Mouse (Mus musculus) kidney, adult 8-10 months (tissue): ENCODE data around the gene Bmp15.

ENCODE experiments used
- DNase-seq, 2 experiments: peaks; one replicate each; pipeline ENCODE4 v3.0.0; 2022

The Bmp15 gene

GRCm38 (mm10) chrX:6320621-6321020 is at the start of gene Bmp15:
TSS of gene Bmp15 (minus strand) at chrX:6320721.
- DNase-seq: no peak

GRCm38 (mm10) chrX:6368822-6369221 is 48.3 kb upstream of the Bmp15 start:
- DNase-seq: no peak

GRCm38 (mm10) chrX:6357503-6358114 is 37.1 kb upstream of the Bmp15 start:
- DNase-seq: peak; percentile 61 to 78

- DNase-seq: peak; percentile 31 to 48
Observed at GRCm38 (mm10) chrX:6356876-6357275, 36.4 kb upstream of the Bmp15 start.

GRCm38 (mm10) chrX:6345273-6345959 is 24.9 kb upstream of the Bmp15 start:
- DNase-seq: peak in 1 of 2 experiments; percentile 25

GRCm38 (mm10) chrX:6324056-6324455 is 3.5 kb upstream of the Bmp15 start:
- peak; percentile 18 to 28 for DNase-seq

GRCm38 (mm10) chrX:6317747-6318146 is 2.8 kb downstream of the Bmp15 start:
- DNase-seq: peak in 1 of 2 experiments; percentile 2
